Mouse (Mus musculus) myocyte (in vitro differentiated cells): ENCODE measurements around the gene Clec16a.

ENCODE experiments used
- MAX ChIP-seq: IDR thresholded peaks from one replicate; pipeline ENCODE4 v1.6.1; 2011; ENCODE audit warnings: low read depth, mild to moderate bottlenecking, control low read depth
- POLR2A ChIP-seq: IDR thresholded peaks from one replicate; pipeline ENCODE4 v1.6.1; 2011; ENCODE audit warnings: low read depth, mild to moderate bottlenecking, control low read depth, moderate library complexity; ENCODE audit not compliant: insufficient read length
- SRF ChIP-seq: IDR thresholded peaks from one replicate; pipeline ENCODE4 v1.6.1; 2011; ENCODE audit warnings: low read depth; ENCODE audit not compliant: control insufficient read depth, insufficient read length
- TCF12 ChIP-seq: IDR thresholded peaks from one replicate; pipeline ENCODE4 v1.6.1; 2011; ENCODE audit warnings: mild to moderate bottlenecking, control low read depth; ENCODE audit not compliant: poor library complexity, insufficient read depth, severe bottlenecking

DNA sequence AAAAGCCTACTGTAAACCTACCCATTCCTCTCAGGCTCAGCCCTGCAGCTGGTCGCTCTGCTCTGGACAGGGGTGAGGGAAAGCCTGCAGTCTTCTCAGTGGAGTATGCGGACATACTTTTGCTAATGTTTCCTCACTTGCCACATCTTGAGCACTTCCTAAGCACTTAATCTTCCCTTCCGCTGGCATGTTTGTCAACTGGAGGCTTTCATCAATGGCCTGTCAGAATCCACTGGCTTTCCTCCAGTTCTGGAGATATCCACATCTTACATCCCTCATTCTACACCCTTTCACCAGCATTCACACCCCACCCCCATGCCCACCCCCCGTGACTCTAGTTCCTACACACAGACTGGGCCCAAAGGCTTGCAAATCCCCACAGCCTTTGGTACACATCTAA, 182.5 kb downstream of the Clec16a start:
- TF ChIP-seq MAX (no peak), POLR2A (no peak), SRF (no peak), TCF12 (no peak)
